Mouse (Mus musculus) testis, adult 2 months (tissue): ENCODE data around the gene Mrpl45. TPM values are rescaled to one million over a fixed set of nuclear protein-coding genes. Genes with fewer than 3 reads are reported as not detected.
A peak's percentile ranks its signal among the peaks of the same experiment; 100 is the strongest.

Experiments used
- H3K27ac ChIP-seq: fragments of 200-500 bp; 2 replicates; pipeline ENCODE4 v1.5.1; 2012; ENCODE audit warnings: low read depth, low read length; ENCODE audit not compliant: control insufficient read depth, insufficient read depth
- H3K27me3 ChIP-seq: fragments of 200-500 bp; 2 replicates; pipeline ENCODE4 v1.6.1; 2012; ENCODE audit warnings: mild to moderate bottlenecking, low read length, moderate library complexity; ENCODE audit not compliant: control insufficient read depth, insufficient read depth
- H3K36me3 ChIP-seq: fragments of 200-500 bp; 2 replicates; pipeline ENCODE4 v1.6.1; 2012; ENCODE audit warnings: mild to moderate bottlenecking, low read length; ENCODE audit not compliant: control insufficient read depth, insufficient read depth
- H3K4me1 ChIP-seq: fragments of 200-500 bp; 2 replicates; pipeline ENCODE4 v1.6.1; 2012; ENCODE audit warnings: low read length; ENCODE audit not compliant: control insufficient read depth, insufficient read depth
- H3K4me3 ChIP-seq: fragments of 200-500 bp; 2 replicates; pipeline ENCODE4 v1.5.1; 2012; ENCODE audit warnings: low read depth, mild to moderate bottlenecking, low read length, moderate library complexity, mixed read lengths; ENCODE audit not compliant: control insufficient read depth
- CTCF ChIP-seq: fragments of 200-500 bp; IDR thresholded peaks from 2 replicates; pipeline ENCODE4 v1.5.1; 2012; ENCODE audit warnings: low read depth, mild to moderate bottlenecking, inconsistent platforms, low read length, moderate library complexity; ENCODE audit not compliant: control insufficient read depth, insufficient read depth, insufficient replicate concordance
- POLR2A ChIP-seq: fragments of 200-500 bp; IDR thresholded peaks from 2 replicates; pipeline ENCODE4 v1.6.1; 2012; ENCODE audit warnings: low read depth, mild to moderate bottlenecking, inconsistent platforms, low read length, moderate library complexity; ENCODE audit not compliant: control insufficient read depth
- polyA plus RNA-seq: library from polyadenylated mRNA; depleted of rRNA; stranded (reverse); fragments of >200 nt; gene quantifications from 2 replicates; pipeline ENCODE4 v1.2.3, GENCODE M21; 2012

Mrpl45 gene
- polyA plus RNA-seq, 1 experiment, result 8.7 TPM

GRCm38 (mm10) chr11:97361948-97362648 lies 46.6 kb downstream of the Mrpl45 start, which contains the start of gene Socs7:
Gene Socs7 (plus strand): TSS chr11:97362551.
- TF ChIP-seq CTCF (no peak), POLR2A (peak; percentile 68; the same call in 1 of the 2 replicates)
- Histone ChIP-seq H3K27me3 (no peaks in the 10 kb centered on the region), H3K27ac (peak within 1 kb of the TSS; percentile 92)

GRCm38 (mm10) chr11:97362649-97362942 lies 47.1 kb downstream of the Mrpl45 start:
- peak overlapping the region; percentile 92 for H3K27ac ChIP-seq
- no peaks in the 10 kb centered on the region for H3K27me3 ChIP-seq

More at GRCm38 (mm10) chr11:97361948-97362648, 46.6 kb downstream of the Mrpl45 start, which contains the start of gene Socs7:
- peaks cover 7% of the 10 kb centered on the region for H3K4me1 ChIP-seq
- H3K36me3 ChIP-seq, result peaks cover 8% of the 10 kb centered on the region
- peak within 1 kb of the TSS; percentile 88 for H3K4me3 ChIP-seq

GRCm38 (mm10) chr11:97362943-97363643 lies 47.6 kb downstream of the Mrpl45 start:
- H3K4me3 ChIP-seq, result peak overlapping the region; percentile 85
- peaks cover 9% of the 10 kb centered on the region for H3K36me3 ChIP-seq
- no peak for TF ChIP-seq POLR2A
- no peak for TF ChIP-seq CTCF
- H3K27me3 ChIP-seq, result no peaks in the 10 kb centered on the region
- peak overlapping the region; percentile 92 for H3K27ac ChIP-seq
- peaks cover 7% of the 10 kb centered on the region for H3K4me1 ChIP-seq

More at GRCm38 (mm10) chr11:97362649-97362942, 47.1 kb downstream of the Mrpl45 start:
- Histone ChIP-seq H3K36me3 (peaks cover 8% of the 10 kb centered on the region), H3K4me3 (peak overlapping the region; percentile 85), H3K4me1 (peaks cover 7% of the 10 kb centered on the region)
- TF ChIP-seq POLR2A (no peak; the same call in 1 of the 2 replicates), CTCF (no peak)

GRCm38 (mm10) chr11:97363644-97363995 lies 48.1 kb downstream of the Mrpl45 start:
- Histone ChIP-seq H3K4me3 (peak overlapping the region; percentile 85), H3K4me1 (peaks cover 7% of the 10 kb centered on the region), H3K36me3 (peaks cover 9% of the 10 kb centered on the region), H3K27ac (peak overlapping the region; percentile 92), H3K27me3 (no peaks in the 10 kb centered on the region)
- no peak for TF ChIP-seq CTCF
- no peak for TF ChIP-seq POLR2A

- Histone ChIP-seq H3K4me1 (peaks cover 7% of the 10 kb centered on the region), H3K27me3 (no peaks in the 10 kb centered on the region), H3K27ac (no peak overlapping the region), H3K36me3 (peaks cover 9% of the 10 kb centered on the region), H3K4me3 (peak overlapping the region; percentile 73)
- TF ChIP-seq POLR2A (no peak), CTCF (no peak)
Observed at GRCm38 (mm10) chr11:97365556-97365955, 50.0 kb downstream of the Mrpl45 start.

GRCm38 (mm10) chr11:97368501-97368900 lies 53.0 kb downstream of the Mrpl45 start:
- TF ChIP-seq POLR2A (no peak), CTCF (no peak)
- Histone ChIP-seq H3K36me3 (peaks cover 7% of the 10 kb centered on the region), H3K27me3 (no peaks in the 10 kb centered on the region), H3K4me1 (peaks cover 4% of the 10 kb centered on the region), H3K27ac (no peak overlapping the region), H3K4me3 (no peak overlapping the region)

GRCm38 (mm10) chr11:97370329-97371091 lies 55.0 kb downstream of the Mrpl45 start:
- Histone ChIP-seq H3K27ac (no peak overlapping the region; the same call in 1 of the 2 replicates), H3K4me1 (no peaks in the 10 kb centered on the region), H3K36me3 (peaks cover 4% of the 10 kb centered on the region; the same call in 1 of the 2 replicates), H3K4me3 (no peak overlapping the region), H3K27me3 (no peaks in the 10 kb centered on the region)
- TF ChIP-seq POLR2A (no peak), CTCF (no peak)
